Mouse (Mus musculus) thymus, adult 2 months (tissue): ENCODE measurements around the gene Gm20605.

Experiments
- CTCF ChIP-seq: fragments of 200-500 bp; IDR thresholded peaks from 2 replicates; pipeline ENCODE4 v1.5.1; 2012; ENCODE audit warnings: mild to moderate bottlenecking, control low read depth, low read length, moderate library complexity, borderline replicate concordance; ENCODE audit not compliant: control insufficient read depth, poor library complexity, insufficient read depth; ENCODE audit errors: extremely low read depth
- POLR2A ChIP-seq: fragments of 200-500 bp; IDR thresholded peaks from 2 replicates; pipeline ENCODE4 v1.6.1; 2012; ENCODE audit warnings: mild to moderate bottlenecking, low read length, control low read depth, moderate library complexity; ENCODE audit not compliant: control insufficient read depth, poor library complexity, insufficient read depth; ENCODE audit errors: extremely low read depth

GRCm38 (mm10) chr5:137584976-137585375 is 44.0 kb upstream of the Gm20605 start:
- TF ChIP-seq CTCF (no peak), POLR2A (no peak)
